Mouse (Mus musculus) cerebellum, adult 11 months (tissue): ENCODE measurements at regions not wholly inside any gene's neighbourhood (a gene's known extent, or its start where the extent isn't known, plus 50 kb on each side); places are given as distances from the start of the nearest gene placed in this dataset.
A peak's percentile ranks its signal among the peaks of the same experiment; 100 is the strongest.

Experiments
- DNase-seq: peaks from one replicate; pipeline ENCODE4 v3.0.0; 2022

GRCm38 (mm10) chr4:89446156-89446716, 135.4 kb upstream of the Cdkn2b start:
- peak; percentile 38 for DNase-seq

GRCm38 (mm10) chr4:89445214-89446155, 134.6 kb upstream of the Cdkn2b start:
- DNase-seq = peak; percentile 32

DNA sequence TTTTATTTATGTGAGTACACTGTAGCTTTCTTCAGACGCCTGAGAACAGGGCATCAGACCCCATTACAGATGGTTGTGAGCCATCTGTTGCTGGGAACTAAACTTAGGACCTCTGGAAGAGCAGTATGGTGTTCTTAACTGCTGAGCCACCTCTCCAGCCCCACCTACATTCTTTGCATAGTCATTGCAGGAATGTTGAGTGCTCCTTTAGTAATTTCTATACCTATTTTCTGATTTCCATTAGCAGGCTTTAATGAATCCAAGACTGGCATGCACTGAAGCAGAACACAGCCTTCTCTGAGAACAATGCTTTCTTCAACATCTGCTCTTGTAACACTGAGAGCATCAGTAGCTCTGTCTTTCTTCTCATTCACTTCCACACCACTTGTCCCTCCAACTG, 131.7 kb upstream of the Cdkn2b start:
- no peak for DNase-seq

- DNase-seq = no peak
These were observed 130.0 kb upstream of the Cdkn2b start for GRCm38 (mm10) chr4:89440821-89441220.

DNA sequence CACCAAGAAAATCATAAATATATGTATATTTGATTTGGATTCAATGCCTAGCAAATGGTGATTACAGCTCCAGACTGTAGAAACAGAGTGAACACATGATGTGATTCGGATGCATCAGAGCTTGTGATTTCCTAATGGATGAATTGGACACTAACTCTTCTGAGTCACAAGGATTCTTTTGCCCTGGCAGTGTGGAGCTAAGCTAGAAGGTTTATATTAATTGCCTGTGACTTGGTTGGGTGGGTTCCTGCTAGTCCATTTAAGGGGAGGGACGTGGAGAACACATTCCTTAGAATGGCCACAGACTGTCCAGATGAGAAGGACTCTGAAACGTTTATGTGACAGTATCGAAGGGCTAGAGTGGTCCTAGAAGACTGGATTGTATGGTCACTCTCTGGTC, 129.5 kb upstream of the Cdkn2b start:
- no peak for DNase-seq

DNA sequence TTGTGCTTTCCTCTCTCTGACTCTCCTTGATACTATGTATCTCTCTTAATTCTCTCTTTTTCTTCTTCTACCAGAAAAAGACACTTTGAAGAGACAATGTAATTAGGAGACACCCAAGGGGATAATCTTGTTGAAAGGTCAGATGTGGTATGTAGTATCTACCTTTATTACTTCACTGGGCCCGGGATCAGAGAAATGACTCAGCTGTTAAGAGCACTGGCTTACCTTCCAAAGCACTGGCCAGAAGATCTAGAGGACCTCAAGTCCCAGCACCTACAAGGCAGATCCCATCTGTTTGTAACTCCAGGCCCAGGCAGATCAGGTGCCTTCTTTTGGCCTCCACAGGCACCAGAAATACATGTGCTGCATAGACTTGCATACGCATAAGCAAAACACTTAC, 127.8 kb upstream of the Cdkn2b start:
- DNase-seq = no peak

GRCm38 (mm10) chr4:89436764-89437163, 125.9 kb upstream of the Cdkn2b start:
- DNase-seq = no peak

DNA sequence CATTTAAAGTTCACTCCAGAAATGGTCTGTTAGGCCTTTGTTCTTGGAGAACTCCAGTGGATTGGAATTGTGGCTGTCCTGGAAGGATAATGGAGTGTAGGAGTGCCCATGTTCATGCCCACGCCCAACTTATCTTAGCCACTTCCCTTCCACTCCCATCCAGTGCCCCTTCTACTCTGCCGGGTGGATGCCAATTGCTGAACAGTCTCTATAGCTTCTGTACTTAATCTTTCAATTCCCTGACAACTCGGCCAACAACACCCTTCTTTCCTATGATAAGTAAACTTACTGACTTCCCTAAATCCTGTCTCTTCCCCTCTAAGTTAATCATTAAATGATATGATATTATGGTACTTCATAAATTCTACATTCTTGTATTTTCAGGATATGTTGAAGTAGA, 123.3 kb upstream of the Cdkn2b start:
- no peak for DNase-seq

DNA sequence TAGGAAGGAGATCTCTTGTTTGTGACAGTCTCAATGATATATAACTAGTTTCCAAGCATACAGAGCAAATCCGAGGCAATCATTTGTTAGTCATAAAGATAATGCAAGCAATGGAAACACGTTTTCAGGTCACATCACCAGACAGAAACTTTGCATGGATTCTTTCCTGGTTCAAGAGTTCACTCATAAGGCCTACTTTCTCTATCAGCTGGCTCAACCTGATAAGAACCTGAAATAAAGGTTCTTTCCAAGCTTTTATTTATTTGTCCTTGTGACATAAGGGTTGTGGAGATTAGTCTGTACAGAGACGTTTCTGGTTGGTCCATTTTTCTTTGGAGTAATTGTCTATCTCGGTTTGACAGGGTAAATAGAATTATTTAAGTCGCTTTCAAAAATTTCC, 122.7 kb upstream of the Cdkn2b start:
- no peak for DNase-seq

- no peak for DNase-seq
These were observed 120.7 kb upstream of the Cdkn2b start for GRCm38 (mm10) chr4:89431520-89431919.

GRCm38 (mm10) chr4:89428465-89428864, 117.6 kb upstream of the Cdkn2b start:
- DNase-seq = no peak

GRCm38 (mm10) chr4:89427345-89428293, 116.8 kb upstream of the Cdkn2b start:
- DNase-seq = no peak

DNA sequence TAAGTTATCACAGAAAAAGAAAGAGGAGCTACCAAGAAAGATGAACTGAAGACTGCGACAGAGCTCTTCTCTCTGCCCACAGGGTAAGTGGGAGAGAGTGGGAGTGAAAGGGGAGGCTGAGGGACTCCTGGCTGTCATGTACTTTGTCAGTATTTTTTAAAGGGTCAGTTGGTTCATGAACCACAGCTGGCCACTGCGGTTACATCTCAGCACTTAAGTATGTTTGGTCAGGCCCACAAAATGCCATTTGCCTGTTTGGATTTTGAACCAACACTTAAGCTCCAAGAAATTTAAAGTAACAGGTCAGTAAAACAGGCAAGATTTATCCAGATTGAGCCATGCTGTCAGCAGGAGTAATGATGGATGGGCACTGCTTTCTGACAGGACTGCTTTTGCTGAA, 115.1 kb upstream of the Cdkn2b start:
- DNase-seq = no peak

GRCm38 (mm10) chr4:89421694-89422354, 111.0 kb upstream of the Cdkn2b start:
- DNase-seq = no peak

- DNase-seq = no peak
These were observed 110.0 kb upstream of the Cdkn2b start for GRCm38 (mm10) chr4:89420868-89421267.

- no peak for DNase-seq
These were observed 108.7 kb upstream of the Cdkn2b start for GRCm38 (mm10) chr4:89419507-89419906.

DNA sequence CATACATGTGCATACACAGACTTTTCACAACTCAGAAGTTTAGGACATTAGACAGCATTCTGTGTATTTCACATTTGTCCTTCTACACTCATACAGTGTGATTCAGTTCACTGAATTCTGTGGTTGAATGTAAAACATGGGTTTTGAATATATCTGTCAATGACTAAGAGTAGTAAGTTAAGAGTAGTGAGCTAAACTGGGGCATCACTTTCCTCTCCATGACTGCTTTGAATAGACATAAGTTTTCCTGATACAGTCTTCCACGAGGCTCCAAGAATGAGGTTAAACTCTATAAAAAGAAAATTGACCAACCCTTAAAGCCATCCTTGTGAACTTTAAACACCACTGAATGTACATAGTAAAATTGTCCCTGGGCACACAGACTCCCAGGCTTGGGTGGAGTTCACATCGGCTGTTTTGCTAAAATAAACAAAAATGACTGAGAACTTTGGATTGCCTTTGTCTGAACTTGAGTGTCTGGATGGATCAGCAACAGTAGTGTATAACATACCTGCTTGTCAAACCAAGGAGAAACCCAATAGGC, 94.9 kb upstream of the Cdkn2b start:
- no peak for DNase-seq

- no peak for DNase-seq
These were observed 92.3 kb upstream of the Cdkn2b start for GRCm38 (mm10) chr4:89403151-89403550.

- no peak for DNase-seq
These were observed 91.5 kb upstream of the Cdkn2b start for GRCm38 (mm10) chr4:89402324-89402723.

GRCm38 (mm10) chr4:89401696-89402095, 90.9 kb upstream of the Cdkn2b start:
- no peak for DNase-seq

- no peak for DNase-seq
These were observed 89.5 kb upstream of the Cdkn2b start for GRCm38 (mm10) chr4:89400342-89400741.

- no peak for DNase-seq
These were observed 88.4 kb upstream of the Cdkn2b start for GRCm38 (mm10) chr4:89399277-89399676.
